Mouse (Mus musculus) CH12.LX (cell line): ENCODE data around the gene Mael. TPM values are rescaled to one million over a fixed set of nuclear protein-coding genes. Genes with fewer than 3 reads are reported as not detected.

Experiments used
- DNase-seq: peaks from one replicate; pipeline ENCODE4 v3.0.0-alpha.2; 2013; ENCODE audit errors: extremely low read depth
- H3K27ac ChIP-seq: 2 replicates; pipeline ENCODE4 v1.5.1; 2012; ENCODE audit warnings: low read depth, mild to moderate bottlenecking, control low read depth, moderate library complexity; ENCODE audit not compliant: insufficient read depth
- H3K27me3 ChIP-seq: replicated peaks from 2 replicates; pipeline ENCODE3; 2012; ENCODE audit warnings: inconsistent platforms
- H3K36me3 ChIP-seq, 2 experiments: replicated peaks in 1 of 2; 2 replicates each; pipeline versions ENCODE3 to v1.6.1; 2012; ENCODE audit warnings: inconsistent platforms in 1 of 2, low read length in 1 of 2, mild to moderate bottlenecking in 1 of 2, mixed read lengths in 1 of 2, moderate library complexity in 1 of 2; ENCODE audit not compliant: control insufficient read depth in 1 of 2, insufficient read depth in 1 of 2
- H3K4me1 ChIP-seq, 2 experiments: 2 replicates each; pipeline ENCODE4 v1.6.1; 2012; ENCODE audit warnings: inconsistent platforms in 1 of 2, moderate library complexity in 1 of 2; ENCODE audit not compliant: insufficient read depth in 2 of 2, control insufficient read depth in 1 of 2
- H3K4me2 ChIP-seq: 2 replicates; pipeline ENCODE4 v1.6.1; 2012; ENCODE audit warnings: low read depth, mild to moderate bottlenecking, control low read depth; ENCODE audit not compliant: poor library complexity, insufficient read depth, severe bottlenecking
- H3K4me3 ChIP-seq, 3 experiments: fragments of 150-350 bp in 1 of 3; sonication (generic) in 1 of 3; replicated peaks in 1 of 3; 2 replicates each; pipeline versions ENCODE3 to v1.5.1; 2011 to 2012; ENCODE audit warnings: low read depth in 2 of 3, low read length in 2 of 3, mild to moderate bottlenecking in 2 of 3, moderate library complexity in 2 of 3, control low read depth in 1 of 3, improper control_type of control experiment in 1 of 3, inconsistent platforms in 1 of 3, mixed read lengths in 1 of 3; ENCODE audit not compliant: poor library complexity in 1 of 3
- H3K79me2 ChIP-seq: replicated peaks from 2 replicates; pipeline ENCODE4 v1.6.1; 2012; ENCODE audit warnings: mild to moderate bottlenecking, moderate library complexity; ENCODE audit not compliant: control insufficient read depth, poor library complexity, insufficient read depth, severe bottlenecking; ENCODE audit errors: extremely low read depth
- H3K9ac ChIP-seq: 2 replicates; pipeline ENCODE4 v1.6.1; 2012; ENCODE audit warnings: low read depth, mild to moderate bottlenecking, control low read depth, moderate library complexity; ENCODE audit not compliant: insufficient read depth
- H3K9me3 ChIP-seq: replicated peaks from 2 replicates; pipeline ENCODE3; 2012; ENCODE audit warnings: low read length, inconsistent platforms, mixed read lengths
- BHLHE40 ChIP-seq: IDR thresholded peaks from 2 replicates; pipeline ENCODE4 v1.6.1; 2011; ENCODE audit warnings: mild to moderate bottlenecking, low read depth, low read length, improper control_type of control experiment
- CHD1 ChIP-seq: IDR thresholded peaks from 2 replicates; pipeline ENCODE4 v1.6.1; 2012; ENCODE audit warnings: low read depth, low read length, improper control_type of control experiment, inconsistent platforms
- CHD2 ChIP-seq: IDR thresholded peaks from 2 replicates; pipeline ENCODE4 v1.6.1; 2011; ENCODE audit warnings: low read length, improper control_type of control experiment
- CTCF ChIP-seq, 2 experiments: IDR thresholded peaks in 1 of 2; conservative IDR thresholded peaks in 1 of 2; 2 replicates each; pipeline ENCODE4 v1.5.1; 2011 to 2012; ENCODE audit warnings: low read depth in 2 of 2, low read length in 2 of 2, improper control_type of control experiment in 1 of 2, inconsistent platforms in 1 of 2, mild to moderate bottlenecking in 1 of 2, moderate library complexity in 1 of 2
- E2F4 ChIP-seq: IDR thresholded peaks from 2 replicates; pipeline ENCODE4 v1.6.1; 2011; ENCODE audit warnings: low read depth, low read length, improper control_type of control experiment; ENCODE audit not compliant: insufficient replicate concordance
- JUN ChIP-seq: IDR thresholded peaks from 2 replicates; pipeline ENCODE4 v1.6.1; 2011; ENCODE audit warnings: low read depth, mild to moderate bottlenecking, low read length, improper control_type of control experiment, moderate library complexity; ENCODE audit not compliant: insufficient read depth
- KAT2A ChIP-seq: IDR thresholded peaks from 2 replicates; pipeline ENCODE4 v1.6.1; 2012; ENCODE audit warnings: low read length, improper control_type of control experiment, inconsistent platforms; ENCODE audit not compliant: insufficient replicate concordance
- MYC ChIP-seq: IDR thresholded peaks from 2 replicates; pipeline ENCODE4 v1.6.1; 2011; ENCODE audit warnings: low read depth, mild to moderate bottlenecking, improper control_type of control experiment, low read length
- NRF1 ChIP-seq: IDR thresholded peaks from 2 replicates; pipeline ENCODE4 v1.6.1; 2014; ENCODE audit warnings: low read depth, mild to moderate bottlenecking, inconsistent platforms, low read length, improper control_type of control experiment, moderate library complexity
- RCOR1 ChIP-seq: conservative IDR thresholded peaks from 2 replicates; pipeline ENCODE4 v1.6.1; 2012; ENCODE audit warnings: low read depth, mild to moderate bottlenecking, inconsistent platforms, low read length, improper control_type of control experiment
- SMC3 ChIP-seq: IDR thresholded peaks from 2 replicates; pipeline ENCODE4 v1.6.1; 2011; ENCODE audit warnings: low read depth, low read length, improper control_type of control experiment
- TCF12 ChIP-seq: IDR thresholded peaks from 2 replicates; pipeline ENCODE4 v1.6.1; 2014; ENCODE audit warnings: low read depth, mild to moderate bottlenecking, inconsistent platforms, low read length, improper control_type of control experiment
- UBTF ChIP-seq: IDR thresholded peaks from 2 replicates; pipeline ENCODE4 v1.6.1; 2012; ENCODE audit warnings: low read depth, mild to moderate bottlenecking, inconsistent platforms, low read length, improper control_type of control experiment, moderate library complexity
- USF1 ChIP-seq: IDR thresholded peaks from 2 replicates; pipeline ENCODE4 v1.6.1; 2014; ENCODE audit warnings: low read depth, mild to moderate bottlenecking, inconsistent platforms, low read length, improper control_type of control experiment
- USF2 ChIP-seq: conservative IDR thresholded peaks from 2 replicates; pipeline ENCODE4 v1.6.1; 2011; ENCODE audit warnings: low read depth, low read length, improper control_type of control experiment
- ZNF384 ChIP-seq: IDR thresholded peaks from 2 replicates; pipeline ENCODE4 v1.6.1; 2012; ENCODE audit warnings: low read depth, low read length, improper control_type of control experiment, inconsistent platforms
- dilution Hi-C: fragments of 300-500 bp; cut with MboI; formaldehyde crosslinking; loops from 2 replicates; pipeline ENCODE4 v1.14.3; 2020; ENCODE audit warnings: low sequenced_read_pairs; ENCODE audit not compliant: extremely low pct_unique_long_range_greater_than_20kb, extremely low pct_ligation_motif_present
- in situ Hi-C: fragments of 300-500 bp; cut with MboI; formaldehyde crosslinking; loops from 3 replicates; pipeline ENCODE4 v1.14.3; 2019; ENCODE audit warnings: low sequenced_read_pairs, low pct_ligation_motif_present, low pct_unique_long_range_greater_than_20kb, mixed read lengths
- polyA plus RNA-seq: library from polyadenylated mRNA; unstranded; fragments of >175 nt; gene quantifications from 2 replicates; pipeline ENCODE4 v1.2.1, GENCODE M21; 2012; ENCODE audit warnings: low read depth; ENCODE audit not compliant: insufficient read length
- total RNA-seq, 2 experiments: library from RNA; depleted of rRNA; stranded (reverse); fragments of 300-350 nt in 1 of 2; fragments of >200 nt in 1 of 2; gene quantifications; 2 replicates each; pipeline ENCODE4 v1.2.3; 2012 to 2014

Gene Mael
- total and polyA plus RNA-seq, 3 experiments: not detected

- Histone ChIP-seq H3K4me3 (no peak overlapping the region), H3K4me1 (peaks cover 2 to 5% of the 10 kb centered on the region in 2 experiments; a peak in 1 of 4 replicates), H3K79me2 (no peaks in the 10 kb centered on the region), H3K27ac (no peak overlapping the region), H3K4me2 (no peak overlapping the region), H3K9me3 (no peaks in the 10 kb centered on the region), H3K36me3 (no peaks in the 10 kb centered on the region), H3K27me3 (peaks cover 6% of the 10 kb centered on the region), H3K9ac (no peak overlapping the region)
- dilution Hi-C loops (no loop called here), in situ Hi-C loops (loop anchor here (25.0 kb wide), 2 partner anchors 145 to 505 kb away; no protein-coding TSS in a partner anchor)
- no peak for TF ChIP-seq CTCF (conservative IDR thresholded peaks at IDR 0.05 in 1 of 2, IDR thresholded peaks at IDR 0.05 in 1 of 2; ENCODE audit: low read depth in 2 of 2, low read length in 2 of 2)
- no peak for DNase-seq
Measured at GRCm38 (mm10) chr1:166167405-166167804, 71.1 kb downstream of the Mael start.

- Histone ChIP-seq H3K27me3 (peaks cover 10% of the 10 kb centered on the region), H3K9me3 (no peaks in the 10 kb centered on the region), H3K9ac (no peak overlapping the region), H3K4me1 (peaks cover 2 to 11% of the 10 kb centered on the region in 2 experiments; a peak in 2 of 4 replicates), H3K4me2 (no peak overlapping the region), H3K36me3 (no peaks in the 10 kb centered on the region), H3K27ac (no peak overlapping the region), H3K79me2 (no peaks in the 10 kb centered on the region), H3K4me3 (no peak overlapping the region)
- in situ Hi-C loops (loop anchor here (25.0 kb wide), 2 partner anchors 147 to 503 kb away; no protein-coding TSS in a partner anchor), dilution Hi-C loops (no loop called here)
- no peak for TF ChIP-seq UBTF
- no peak for TF ChIP-seq ZNF384
- TF ChIP-seq USF1: no peak
- no peak for TF ChIP-seq SMC3
- no peak for TF ChIP-seq TCF12
- TF ChIP-seq JUN: no peak
- no peak for TF ChIP-seq E2F4
- DNase-seq: no peak
Measured at GRCm38 (mm10) chr1:166165159-166165558, 73.4 kb downstream of the Mael start.

- H3K27ac ChIP-seq: no peak overlapping the region
- H3K4me2 ChIP-seq: no peak overlapping the region
- TF ChIP-seq MYC (no peak), KAT2A (no peak), BHLHE40 (no peak), SMC3 (no peak), RCOR1 (no peak), CHD1 (no peak), CHD2 (no peak), USF2 (no peak), NRF1 (no peak), JUN (no peak)
- peaks cover under 1 to 6% of the 10 kb centered on the region in 2 experiments; a peak in 2 of 4 replicates for H3K4me1 ChIP-seq
- peaks cover 11% of the 10 kb centered on the region for H3K27me3 ChIP-seq
- in situ Hi-C loops: loop anchor here (25.0 kb wide), 2 partner anchors 148 to 502 kb away; no protein-coding TSS in a partner anchor
- H3K36me3 ChIP-seq: no peaks in the 10 kb centered on the region
- dilution Hi-C loops: no loop called here
- no peaks in the 10 kb centered on the region for H3K79me2 ChIP-seq
- H3K4me3 ChIP-seq: no peak overlapping the region
- H3K9me3 ChIP-seq: no peaks in the 10 kb centered on the region
- no peak for DNase-seq
- H3K9ac ChIP-seq: no peak overlapping the region
Measured at GRCm38 (mm10) chr1:166164580-166164979, 74.0 kb downstream of the Mael start.
